Mouse (Mus musculus): ENCODE data around the gene Pipox.

- no peak for TF ChIP-seq POLR2A (IDR thresholded peaks at IDR 0.05; ENCODE audit: control insufficient read depth, extremely low read depth, insufficient read depth, low read length, poor library complexity)
- no peak for TF ChIP-seq CTCF (IDR thresholded peaks at IDR 0.05; ENCODE audit: borderline replicate concordance, control insufficient read depth, extremely low read depth, insufficient read depth, low read length, poor library complexity)
Observed at GRCm38 (mm10) chr11:77850401-77851244, 43.3 kb downstream of the Pipox start.
